Mouse (Mus musculus) urinary bladder, postnatal 25 days (tissue): ENCODE results near the gene Dnaja2.

Experiments
- DNase-seq: peaks from one replicate; pipeline ENCODE4 v3.0.0; 2022; ENCODE audit warnings: low spot score

Gene Dnaja2

DNA sequence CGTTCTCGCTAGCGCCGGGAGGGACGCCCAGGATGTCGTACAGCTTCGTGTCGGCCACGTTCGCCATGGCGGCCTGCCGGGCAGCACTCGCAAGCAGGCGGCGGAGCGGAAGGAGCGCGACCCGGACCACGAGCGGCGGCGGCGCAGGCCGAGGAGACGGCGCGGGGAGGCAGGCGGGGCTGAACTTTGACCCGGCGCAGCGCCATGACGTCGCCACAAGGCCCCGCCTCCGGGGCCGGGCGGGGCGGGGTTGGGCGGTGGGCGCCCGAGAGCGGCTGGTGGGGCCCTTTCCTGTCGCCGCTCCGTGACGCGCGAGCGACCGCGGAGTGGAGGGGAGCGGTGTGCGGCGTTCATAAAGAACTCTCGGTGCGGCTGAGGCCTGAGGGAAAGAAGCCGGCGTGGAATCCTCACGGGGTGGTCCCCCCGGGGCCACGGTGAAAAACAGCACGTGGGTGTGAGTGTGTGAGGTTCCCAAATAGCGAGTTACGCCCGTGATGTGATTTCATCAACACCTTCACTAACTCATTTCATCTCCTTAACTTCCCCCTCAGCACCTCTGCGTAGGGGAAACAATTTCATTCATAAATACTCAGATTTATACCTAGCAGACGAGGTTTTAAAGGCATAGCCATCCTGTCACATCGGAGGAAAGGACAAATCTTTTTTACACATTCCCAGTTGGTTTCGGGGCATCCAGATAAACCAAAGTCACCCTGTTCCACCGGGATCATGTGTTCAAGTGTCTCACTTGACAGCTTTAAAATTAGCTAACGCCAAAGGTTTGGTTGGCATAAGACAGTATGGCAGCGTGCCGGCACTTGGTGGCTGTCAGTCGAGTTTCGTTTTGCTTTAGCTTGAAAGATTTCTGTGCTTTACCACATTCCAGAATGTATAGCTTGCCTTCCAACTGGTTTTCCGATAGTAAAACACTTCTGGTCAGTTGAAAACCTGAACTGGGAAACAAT, at the start of gene Dnaja2:
Gene Dnaja2 (minus strand): TSS at position 164 of the 965 bp plus-strand sequence.
- peak; percentile 91 for DNase-seq

DNA sequence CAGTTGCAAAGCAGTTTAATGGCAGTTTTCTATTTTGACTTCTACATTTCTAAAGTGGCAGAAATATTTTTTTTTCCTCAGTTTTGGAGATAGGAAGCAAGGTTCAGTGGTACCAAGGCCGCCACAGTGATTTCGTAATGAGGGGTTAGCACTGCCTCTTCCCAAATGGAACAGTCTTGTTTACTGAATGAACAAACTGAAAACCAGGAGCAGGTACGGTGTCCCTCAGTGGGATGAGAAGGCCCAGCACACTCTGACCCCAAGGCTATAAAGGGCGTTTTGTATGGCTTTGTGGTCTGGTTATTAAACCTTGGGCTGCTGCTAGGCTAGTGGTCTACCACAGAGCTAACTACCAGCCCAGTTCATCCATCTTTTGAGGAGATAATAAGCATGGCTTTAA, 49.1 kb upstream of the Dnaja2 start:
- no peak for DNase-seq

DNA sequence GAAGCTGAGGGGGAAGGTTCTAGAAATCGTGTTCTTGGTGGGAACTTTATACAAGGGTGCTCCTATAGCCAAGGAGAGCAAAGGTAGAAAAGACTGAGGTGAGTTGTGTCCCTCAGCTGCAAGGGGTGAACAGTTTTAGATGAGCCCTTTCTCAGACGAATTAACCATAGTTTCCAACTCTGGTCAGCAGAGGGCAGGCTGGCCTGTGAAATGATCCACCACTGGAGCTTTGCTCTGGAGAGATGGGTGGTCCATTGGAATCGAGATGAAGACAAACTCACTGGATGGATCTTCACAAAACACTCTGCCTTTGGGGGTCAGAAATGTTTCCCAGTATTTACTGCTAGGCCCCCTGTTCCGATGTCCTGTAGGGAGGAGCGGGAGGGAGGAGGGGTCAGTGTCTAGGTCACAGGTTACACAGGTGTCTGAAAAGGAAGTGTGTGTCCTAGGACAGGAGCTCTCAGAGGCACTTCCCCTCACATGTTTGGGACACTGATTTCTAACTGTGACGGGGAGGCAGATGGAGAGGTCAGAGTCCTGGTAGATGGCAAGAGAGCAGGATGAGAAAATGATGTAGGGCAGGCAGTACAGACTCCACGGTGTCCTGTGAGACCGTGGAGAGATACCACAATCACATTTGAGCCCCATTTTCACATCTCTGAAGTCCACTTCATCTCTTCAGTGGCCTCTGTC, 48.2 kb upstream of the Dnaja2 start:
- peak; percentile 52 for DNase-seq

GRCm38 (mm10) chr8:85602737-85603136, 47.6 kb upstream of the Dnaja2 start:
- DNase-seq = no peak

DNA sequence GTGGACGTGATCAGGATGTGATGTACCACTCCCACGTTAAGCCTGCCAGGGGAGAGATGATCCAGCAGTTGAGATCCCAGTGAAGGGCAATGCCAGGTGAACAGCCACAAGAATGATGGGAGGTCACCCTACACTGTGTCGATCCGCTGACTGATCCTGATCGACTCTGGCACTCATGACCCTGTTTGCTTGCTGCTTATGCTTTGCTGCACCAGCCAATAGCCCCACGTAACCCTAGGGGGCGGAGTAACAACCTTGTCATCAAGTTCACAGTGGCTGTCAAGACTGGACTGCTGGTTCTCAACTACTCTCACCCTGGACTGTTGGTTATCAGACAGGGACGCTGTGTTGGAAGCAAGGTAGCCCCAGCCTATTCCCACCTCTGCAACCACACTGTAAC, 46.6 kb upstream of the Dnaja2 start:
- no peak for DNase-seq

DNA sequence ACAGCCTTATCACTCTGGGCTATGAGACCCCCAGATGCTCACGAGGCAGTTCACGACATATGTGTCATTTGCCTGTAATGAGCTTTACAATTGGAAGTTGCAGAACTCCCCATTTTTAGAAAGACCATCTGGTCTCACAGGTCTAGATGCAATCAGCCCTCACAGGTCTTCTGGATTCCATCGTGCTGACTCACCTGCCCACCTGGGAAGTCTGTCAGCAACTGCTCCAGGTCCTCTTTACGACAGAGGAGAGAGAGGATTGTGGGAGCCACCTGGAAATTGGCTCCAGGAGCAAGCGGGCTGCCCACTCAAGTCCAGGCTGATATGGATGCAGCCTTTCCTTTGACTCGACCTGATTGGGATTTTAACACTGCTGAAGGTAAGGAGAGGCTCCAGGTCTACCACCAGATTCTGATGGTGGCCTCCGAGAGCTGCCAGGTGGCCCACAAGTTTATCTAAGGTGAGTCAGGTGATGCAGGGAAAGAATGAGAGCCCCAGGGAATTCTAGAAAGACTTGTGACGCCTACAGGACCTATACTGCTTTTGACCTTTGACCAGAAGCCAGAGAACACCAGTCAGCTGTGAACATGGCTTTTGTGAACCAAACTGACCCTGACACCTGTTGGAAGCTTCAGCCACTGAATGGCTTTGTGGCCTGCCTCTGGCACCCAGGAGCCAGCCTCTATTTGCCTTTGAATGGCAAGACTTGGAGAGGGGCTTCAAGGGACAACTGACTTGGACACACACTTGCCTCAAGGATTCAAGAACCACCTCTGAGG, 42.5 kb upstream of the Dnaja2 start:
- DNase-seq = peak; percentile 14

- DNase-seq = no peak
Observed at GRCm38 (mm10) chr8:85595391-85595790, 40.2 kb upstream of the Dnaja2 start.

DNA sequence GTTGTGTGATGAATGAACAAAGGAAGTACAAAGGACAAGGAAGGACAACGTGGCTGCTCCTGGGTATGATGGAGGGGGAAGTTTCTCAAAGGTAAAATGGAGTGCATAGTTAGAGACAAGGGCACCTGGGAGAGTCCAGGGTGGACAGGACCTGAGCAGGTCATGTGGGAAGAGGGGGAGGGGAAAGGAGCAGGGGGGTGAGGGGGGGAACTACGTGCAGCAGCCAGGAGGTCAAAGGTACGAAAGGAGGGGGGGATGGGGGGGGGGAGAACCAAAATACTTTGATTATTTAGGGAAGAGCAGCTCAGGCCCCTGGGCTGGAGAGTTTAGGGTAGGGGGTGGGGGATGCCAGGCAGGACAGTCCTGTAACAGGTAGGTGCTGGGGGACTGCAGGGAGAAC, 39.8 kb upstream of the Dnaja2 start:
- no peak for DNase-seq

DNA sequence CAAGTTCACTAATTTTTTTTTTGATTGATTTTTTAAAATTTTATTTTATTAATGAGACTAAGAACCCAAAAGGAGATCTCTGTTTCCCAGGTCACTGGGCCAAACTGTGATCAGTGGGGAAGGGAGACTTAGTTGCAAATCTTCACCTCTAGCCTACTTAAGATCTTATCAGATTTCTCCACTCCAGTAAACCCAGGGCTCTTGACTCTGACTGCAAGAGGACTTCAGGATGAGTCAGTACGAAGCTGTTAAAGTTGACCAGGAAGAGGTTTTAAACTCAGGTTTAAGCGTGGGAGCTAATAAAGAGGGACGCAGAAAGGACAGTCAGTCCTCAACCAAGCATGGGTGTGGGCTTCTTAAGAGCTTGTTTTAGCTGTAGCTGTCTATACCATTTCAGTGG, 38.2 kb upstream of the Dnaja2 start:
- no peak for DNase-seq

- no peak for DNase-seq
Observed at GRCm38 (mm10) chr8:85591532-85591931, 36.4 kb upstream of the Dnaja2 start.

- no peak for DNase-seq
Observed at GRCm38 (mm10) chr8:85590258-85590657, 35.1 kb upstream of the Dnaja2 start.

DNA sequence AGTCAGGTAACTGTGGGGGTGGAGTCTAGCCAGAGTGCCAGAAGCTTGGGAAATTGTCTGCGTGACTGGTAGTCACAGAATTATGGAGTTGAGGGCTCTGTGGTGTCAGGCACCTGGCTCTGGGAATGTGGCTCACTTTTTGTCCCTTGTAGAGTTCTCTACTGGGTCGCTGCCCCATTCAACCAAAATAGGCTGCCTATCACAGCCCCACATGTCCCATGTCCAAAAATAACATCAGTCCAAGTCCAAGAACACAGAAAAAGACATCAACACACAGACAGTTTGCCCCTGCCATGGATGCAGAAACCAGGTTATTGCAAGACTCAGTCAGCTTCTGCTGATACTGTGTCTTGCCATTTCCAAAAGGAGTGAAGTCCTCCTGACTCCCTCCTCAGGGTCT, 33.5 kb upstream of the Dnaja2 start:
- no peak for DNase-seq

DNA sequence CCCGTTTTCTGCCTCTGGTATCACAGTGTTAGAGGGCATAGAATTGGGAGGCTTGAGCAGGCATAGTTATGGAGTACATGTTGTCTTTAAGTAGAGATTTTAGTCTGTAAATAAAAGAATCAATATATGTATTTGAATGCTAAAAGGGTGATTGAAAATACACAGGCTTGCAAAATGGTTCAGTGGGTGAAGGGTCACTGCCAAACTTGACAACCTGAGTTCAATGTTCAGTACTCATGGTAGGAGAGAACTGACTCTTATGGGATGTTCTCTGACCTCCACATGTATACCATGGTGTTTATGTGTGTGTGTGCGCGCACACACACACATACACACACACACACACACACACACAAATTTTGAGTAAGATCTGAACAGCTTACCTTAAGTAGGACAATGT, 22.5 kb upstream of the Dnaja2 start:
- DNase-seq = no peak

DNA sequence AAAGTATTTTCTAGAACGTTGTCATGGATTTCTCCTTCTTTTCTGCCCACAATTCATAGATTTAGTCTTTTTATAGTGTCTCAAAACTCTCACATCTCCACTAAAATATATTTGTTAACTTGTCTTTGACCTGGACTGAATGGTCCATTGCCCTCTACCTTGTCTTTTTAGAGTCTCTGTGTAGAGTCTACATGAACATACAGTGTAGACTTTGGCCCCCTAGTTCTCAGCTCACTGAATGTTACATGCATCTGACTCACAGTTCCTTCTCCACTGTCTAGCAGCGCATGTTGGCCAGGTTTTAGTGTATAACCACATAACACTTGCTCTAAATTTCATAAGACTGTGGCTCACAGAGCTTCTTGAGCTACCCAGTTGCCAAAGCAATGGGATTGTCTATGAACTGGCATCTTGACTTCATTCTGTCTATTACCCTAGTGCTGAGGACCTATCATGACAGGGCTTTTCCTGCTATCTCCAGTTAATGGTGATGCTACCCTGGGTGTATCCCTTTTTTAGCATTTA, 18.9 kb upstream of the Dnaja2 start:
- DNase-seq = no peak

GRCm38 (mm10) chr8:85570466-85570865, 15.3 kb upstream of the Dnaja2 start:
- no peak for DNase-seq

DNA sequence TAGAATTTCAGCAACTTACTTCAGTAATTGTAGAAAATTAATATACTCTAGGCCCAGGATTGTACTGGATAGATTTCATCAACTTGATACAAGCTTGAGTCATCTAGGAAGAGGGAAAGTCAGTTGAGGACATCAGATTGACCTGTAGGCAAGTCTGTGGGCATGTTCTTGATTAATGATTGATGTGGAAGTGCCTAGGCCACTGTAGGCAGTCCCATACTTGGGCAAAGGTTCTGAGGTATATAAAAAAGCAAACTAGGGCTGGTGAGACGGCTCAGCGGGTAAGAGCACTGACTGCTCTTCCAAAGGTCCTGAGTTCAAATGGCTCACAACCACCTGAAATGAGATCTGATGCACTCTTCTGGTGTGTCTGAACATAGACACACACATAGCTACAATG, 12.7 kb upstream of the Dnaja2 start:
- no peak for DNase-seq

DNA sequence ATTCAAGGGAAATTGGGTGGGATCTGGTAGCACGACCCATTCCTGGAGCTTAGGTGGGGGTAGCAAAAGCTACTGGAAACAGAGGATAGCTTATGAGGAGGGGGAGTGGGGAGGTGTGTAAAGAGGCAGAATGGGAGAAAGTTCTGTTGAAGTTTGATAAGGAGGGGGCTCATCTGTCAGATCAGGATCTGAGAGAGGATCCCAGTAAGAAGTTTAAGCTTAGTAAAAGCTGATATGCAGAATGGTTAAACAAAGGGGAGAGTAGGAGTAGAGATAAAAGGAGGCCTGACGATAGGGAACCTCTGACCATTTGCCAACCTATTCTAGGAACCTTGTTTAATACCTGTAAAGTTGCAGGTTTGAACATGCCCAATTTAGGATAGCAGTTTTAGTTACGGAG, 10.0 kb upstream of the Dnaja2 start:
- DNase-seq = no peak

DNA sequence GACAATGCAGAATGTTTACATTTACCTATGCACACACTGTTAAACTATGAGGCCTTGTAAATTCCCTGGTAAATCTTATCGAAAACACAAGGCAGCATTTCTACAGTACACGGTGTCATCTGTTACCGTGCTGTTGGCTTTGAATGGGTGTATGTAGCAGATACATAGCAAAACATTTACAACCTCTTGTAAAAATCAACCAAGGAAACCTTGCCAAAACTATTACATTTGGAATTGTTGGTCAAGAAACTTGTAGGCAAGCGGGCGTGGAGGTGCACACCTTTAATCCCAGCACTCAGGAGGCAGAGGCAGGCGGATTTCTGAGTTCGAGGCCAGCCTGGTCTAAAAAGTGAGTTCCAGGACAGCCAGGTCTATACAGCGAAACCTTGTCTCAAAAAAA, 8.2 kb upstream of the Dnaja2 start:
- DNase-seq = no peak

DNA sequence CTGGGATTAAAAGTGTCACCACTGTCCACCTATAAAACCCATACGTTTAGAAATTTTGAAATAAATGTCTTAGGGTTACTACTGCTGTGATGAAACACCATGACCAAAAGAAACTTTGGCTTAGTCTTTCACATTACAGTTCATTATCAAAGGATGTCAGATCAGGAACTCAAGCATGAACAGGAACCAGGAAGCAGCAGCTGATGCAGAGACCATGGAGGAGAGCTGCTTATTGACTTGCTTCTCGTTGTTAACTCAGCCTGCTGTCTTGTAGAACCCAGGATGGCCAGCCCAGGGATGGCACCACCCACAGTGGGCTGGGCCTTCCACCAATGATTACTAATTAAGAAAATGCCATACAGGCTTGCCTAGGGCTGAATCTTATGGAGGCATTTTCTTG, 4.8 kb upstream of the Dnaja2 start:
- DNase-seq = no peak

DNA sequence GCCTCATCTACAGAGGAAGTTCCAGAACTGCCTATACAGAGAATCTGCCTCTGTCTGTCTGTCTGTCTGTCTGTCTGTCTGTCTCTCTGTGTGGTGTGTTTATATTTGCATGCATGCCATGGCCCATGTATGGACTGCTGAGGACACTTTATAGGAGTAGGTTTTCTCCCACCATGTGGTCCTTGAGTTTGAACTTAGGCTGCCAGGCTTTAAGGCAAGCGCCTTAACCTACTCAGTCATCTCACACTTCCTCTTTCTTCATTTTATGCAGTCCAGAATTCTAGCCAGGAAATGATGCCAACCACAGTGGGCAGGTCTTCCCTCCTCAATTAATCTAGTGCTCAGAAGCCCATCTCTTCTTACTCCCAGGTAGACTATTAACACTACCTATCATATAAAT, 4.1 kb upstream of the Dnaja2 start:
- no peak for DNase-seq

- DNase-seq = no peak
Observed at GRCm38 (mm10) chr8:85557601-85557986, 2.5 kb upstream of the Dnaja2 start.

DNA sequence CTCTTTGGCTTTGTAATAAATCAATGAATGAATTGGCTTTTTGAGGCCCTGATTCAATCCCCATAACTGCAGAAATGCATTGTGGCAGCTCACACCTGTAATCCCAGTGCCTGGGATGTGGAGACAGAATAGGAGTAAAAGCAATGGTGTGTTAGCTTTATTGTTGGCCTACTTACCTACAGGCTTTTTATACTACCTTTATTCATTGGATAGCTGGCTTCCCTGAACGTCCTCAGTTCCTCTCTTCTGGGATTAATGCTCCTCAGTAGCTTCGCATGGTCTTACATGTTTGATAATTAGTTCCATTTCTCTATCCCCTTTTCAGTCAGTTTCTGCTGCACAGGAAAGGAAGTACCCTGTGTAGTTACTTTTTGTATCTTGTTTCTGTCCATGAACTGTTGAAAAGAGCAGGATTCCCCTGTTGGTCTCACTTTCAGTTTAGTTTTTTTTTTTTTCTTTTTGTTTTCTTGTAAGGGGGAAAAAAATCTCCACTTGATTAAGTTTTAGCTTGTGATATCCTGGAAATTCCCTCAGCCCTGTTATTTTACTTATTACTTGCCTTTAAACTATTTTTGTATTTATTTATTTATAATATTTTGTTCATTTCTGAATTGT, 1.9 kb upstream of the Dnaja2 start:
- DNase-seq = no peak
